Mouse (Mus musculus) layer of hippocampus, adult 9-11 months (tissue): ENCODE results near the gene Klf1.
"Not testable (repeated sequence)": the region's sequence is repeated elsewhere in the genome, so short reads cannot be mapped to it uniquely, and the experiment has no call there.

Experiments used
- DNase-seq: peaks from one replicate; pipeline ENCODE4 v3.0.0; 2022

The Klf1 gene

DNA sequence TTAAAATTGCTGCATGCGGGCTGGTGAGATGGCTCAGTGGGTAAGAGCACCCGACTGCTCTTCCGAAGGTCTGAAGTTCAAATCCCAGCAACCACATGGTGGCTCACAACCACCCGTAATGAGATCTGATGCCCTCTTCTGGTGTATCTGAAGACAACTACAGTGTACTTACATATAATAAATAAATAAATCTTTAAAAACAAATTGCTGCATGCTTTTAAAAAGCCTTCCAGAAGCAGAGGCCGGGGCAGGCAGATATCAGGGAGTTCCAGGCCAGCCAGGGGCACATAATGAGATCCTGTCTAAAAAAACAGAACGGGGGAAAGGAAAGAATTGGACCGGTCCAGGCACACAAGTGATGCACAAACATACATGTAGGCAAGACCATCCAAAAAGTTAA is 6.3 kb downstream of the Klf1 start:
- DNase-seq, result not testable (repeated sequence)

DNA sequence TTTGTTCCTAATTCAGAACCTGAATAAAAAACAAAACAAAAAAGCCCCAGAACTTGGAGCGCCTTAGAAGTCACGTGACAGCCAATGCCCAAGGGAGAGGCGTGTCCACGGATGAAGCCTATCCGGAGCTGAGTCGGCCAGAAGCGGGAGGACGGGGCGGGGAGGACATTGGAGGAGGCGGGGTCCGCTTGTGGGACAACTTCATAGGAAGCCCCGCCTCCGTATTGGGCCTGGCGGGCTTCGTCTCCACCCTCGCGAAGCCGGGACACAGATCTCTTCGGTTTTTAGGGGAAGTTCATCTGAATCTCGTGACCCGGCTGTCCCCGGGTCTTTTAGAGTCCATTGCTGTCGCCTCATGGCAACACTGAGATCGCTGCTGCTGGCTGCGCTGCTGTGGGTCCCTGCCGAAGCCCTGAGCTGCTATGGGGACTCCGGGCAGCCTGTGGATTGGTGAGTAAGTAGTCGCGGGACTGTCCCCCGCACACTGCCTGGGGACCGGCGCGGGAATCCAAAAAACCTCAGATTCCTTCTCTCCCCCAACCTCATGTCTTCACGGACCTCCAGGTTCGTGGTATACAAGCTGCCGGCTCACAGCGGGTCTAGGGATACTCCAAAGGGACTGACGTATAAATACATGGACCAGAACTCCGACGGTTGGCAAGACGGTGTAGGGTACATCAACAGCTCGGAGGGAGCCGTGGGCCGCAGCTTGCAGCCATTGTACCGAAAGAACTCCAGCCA is 6.9 kb downstream of the Klf1 start, which contains the start of gene Dnase2a:
Gene Dnase2a (plus strand): TSS at position 140 of the 741 bp plus-strand sequence.
- DNase-seq, result peak; percentile 95

DNA sequence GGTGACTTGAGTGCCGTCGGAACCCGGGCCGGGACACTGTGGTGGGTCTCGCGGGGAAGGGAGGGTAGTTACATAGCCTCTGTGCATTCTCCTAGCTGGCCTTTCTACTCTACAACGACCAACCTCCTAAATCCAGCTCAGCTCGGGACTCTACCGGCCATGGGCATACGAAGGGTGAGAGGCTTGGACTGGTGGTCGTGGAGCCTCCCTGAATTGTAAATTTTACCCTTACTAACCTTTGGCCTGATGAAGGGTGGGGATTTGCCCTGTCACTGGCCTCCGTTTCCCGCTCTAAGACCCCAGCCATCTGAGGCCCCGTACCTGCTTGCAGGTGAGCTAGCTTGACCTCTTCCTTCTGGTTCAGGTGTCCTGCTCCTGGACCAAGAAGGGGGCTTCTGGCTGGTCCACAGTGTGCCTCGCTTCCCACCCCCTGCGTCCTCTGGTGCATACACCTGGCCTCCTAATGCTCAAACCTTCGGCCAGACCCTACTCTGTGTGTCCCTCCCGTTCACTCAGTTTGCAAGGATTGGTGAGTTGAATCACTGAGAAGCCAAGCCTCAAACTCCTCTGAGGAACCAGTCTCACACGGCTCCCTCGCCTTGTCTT is 7.5 kb downstream of the Klf1 start:
- no peak for DNase-seq

DNA sequence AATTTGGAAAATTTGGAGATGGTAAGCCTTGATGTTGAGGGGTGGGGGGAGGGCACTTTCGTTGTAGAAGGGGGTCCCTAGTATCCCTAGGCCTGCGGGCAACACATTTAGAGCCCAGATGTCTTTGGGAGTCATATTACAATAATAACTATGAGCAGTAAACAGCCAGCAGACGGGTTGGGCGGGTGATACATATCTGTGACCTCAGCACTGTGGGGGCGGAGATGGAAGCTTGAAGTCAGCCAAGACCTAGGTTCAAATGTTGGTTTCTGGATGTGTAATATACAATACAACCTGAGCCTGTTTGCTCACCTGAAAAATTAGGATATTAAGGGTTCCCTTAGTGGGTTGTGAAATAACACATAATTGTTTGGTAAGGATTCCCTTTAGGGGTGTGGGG is 8.2 kb downstream of the Klf1 start:
- DNase-seq, result no peak

DNA sequence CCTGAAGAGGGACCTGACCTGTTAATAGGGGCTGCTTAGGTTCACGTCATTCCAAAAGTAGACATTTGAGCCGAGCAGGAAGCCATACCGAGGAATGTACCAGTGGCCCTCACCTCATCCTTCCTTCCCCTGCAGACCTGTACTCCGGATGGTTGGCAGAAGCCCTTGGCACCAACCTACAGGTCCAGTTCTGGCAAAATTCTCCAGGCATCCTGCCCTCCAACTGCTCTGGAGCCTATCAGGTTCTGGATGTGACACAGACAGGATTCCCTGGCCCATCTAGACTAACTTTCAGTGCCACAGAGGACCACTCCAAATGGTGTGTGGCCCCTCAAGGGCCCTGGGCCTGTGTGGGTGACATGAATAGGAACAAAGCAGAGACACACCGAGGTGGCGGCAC is 8.8 kb downstream of the Klf1 start:
- no peak for DNase-seq

DNA sequence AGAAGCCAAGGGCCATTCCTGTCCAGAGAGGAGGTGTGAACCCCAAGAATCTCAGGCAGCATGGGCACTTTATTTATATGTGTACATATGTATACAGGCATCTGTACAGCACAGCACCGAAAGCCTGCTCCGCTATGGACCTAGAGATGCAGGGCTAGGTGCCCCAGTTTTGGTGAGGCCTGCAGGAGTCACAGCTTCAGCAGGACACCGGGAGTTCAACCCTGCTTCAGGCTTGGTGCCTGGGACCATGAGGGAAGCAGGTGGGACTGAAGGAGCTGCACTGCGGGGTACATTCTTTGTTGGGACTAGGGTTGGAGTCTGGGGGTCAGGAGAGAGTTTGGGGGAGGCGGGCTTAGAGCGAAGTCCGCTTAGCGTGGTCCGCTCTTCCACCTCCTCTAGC is 10.1 kb downstream of the Klf1 start:
- DNase-seq, result no peak

DNA sequence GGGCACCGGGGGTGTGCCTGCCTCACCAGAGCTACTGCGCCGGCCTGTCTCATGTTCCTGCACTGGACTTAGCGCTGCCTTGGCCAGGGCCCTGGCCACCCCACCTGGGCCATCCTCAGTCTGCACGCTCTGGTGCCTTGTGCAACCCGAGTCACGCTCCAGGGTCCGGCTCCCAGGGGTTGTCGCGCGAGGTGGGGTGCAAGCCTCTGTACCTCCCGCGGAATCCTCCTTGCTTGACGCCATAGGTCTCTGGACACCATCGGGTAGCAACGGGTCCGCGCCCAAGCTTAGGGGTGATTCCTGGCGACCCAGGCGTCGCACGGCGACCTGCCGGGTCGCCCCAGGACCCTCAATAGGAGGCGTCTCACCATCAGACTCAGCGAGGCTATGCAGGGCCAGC is 10.7 kb downstream of the Klf1 start:
- no peak for DNase-seq

DNA sequence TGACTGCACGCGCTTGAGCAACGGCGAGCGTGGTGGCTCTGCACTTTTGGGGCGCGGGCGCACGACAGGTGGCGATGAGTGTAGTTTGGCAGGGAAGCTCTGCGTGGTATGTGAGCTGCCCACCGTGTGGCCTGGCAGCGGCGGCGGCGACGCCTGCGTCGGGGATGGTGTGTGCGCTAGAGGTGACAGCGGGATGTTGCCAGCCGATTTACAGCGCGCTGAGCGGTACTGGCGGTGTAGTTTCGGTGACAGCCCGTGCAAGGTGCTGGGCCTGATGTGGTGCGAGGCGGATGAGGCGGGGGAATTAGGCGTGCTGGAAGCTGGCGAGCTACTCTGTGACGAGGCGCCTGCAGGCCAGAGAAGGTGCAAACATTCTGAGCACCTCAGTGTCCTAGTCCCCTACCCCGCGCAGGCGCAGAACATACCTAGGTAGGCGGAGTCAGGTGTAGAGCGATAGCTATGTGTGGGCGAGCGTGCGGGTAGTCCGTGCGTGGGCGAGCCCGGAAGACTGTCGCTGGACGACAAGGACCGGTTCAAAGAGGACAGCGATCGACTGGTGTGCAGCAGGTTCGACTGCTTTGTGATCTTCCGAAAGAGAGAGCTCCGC is 11.3 kb downstream of the Klf1 start:
- DNase-seq, result peak; percentile 72

DNA sequence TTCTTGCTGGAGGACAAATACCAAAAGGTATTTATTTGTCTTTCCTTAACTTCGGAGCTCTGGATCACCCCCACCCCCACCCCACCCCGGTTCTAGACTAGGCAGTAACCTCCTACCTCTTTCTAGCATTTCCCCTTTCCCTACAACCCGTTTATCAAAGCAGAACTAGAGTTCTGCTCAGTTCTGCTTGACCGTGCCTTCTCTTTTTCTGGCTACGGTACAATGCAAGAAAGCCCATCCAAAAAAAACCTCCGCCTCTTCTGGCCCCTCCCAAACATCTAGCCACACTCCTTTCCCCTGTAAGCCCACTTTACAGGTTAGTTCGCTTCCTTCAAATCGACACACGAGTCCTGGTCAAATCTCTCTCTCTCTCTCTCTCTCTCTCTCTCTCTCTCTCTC is 11.8 kb downstream of the Klf1 start:
- DNase-seq, result no peak

DNA sequence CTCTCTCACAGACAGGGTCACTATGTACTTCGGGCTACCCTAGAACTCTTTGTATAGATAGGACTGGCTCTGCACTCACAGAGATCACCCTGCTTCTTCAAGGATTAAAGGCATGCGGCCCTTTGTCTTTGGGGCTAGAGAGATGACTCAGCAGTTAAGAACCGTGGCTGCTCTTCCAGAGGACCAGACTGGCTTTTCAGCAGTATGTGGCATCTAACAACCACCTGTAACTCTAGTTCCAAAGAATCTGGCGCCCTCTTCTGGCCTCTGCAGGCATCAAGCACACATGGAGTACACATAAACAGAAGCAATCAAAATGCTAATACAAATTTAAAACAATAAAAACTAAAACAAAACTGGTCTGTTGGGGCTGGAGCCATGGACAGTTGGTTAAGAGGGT is 12.2 kb downstream of the Klf1 start:
- no peak for DNase-seq

DNA sequence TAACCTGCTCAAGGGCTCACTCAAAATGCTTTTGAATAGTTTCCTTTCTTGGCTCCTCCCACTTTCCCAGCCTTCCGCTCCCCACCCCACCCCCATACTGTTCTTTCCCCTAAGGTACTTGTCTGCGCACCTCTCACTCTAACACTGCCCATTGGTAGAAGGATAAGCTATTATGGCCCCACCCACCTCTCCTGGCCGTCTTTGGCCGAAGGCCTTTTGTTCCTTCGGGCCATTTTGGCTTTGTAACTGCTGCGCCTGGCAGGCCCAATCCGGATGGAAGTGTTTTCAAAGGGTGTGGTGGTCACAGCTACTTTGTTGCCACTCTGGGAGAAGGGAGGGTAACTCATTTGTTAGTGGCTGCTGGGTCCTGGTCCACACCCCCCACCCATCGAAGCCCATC is 13.5 kb downstream of the Klf1 start:
- DNase-seq, result no peak

DNA sequence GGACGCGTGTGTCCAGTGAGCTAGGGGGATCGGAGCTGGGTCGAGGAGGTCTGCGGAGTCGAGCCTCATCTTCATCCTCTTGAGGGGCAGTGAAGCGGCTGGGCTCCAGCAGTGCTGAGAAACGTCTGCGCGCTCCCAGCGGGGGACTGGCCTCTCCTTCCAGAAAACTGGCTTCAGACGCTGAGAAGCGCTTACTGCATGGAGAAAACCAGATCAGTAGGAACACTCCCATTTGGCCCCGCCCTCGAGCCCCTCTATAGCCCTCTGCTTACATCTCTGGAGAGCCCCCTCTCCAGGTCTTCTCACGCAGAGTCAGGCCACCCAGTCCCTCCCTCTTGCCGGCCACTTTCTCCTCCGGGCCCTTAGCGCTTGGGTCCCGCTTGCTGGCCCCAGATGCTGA is 16.1 kb downstream of the Klf1 start:
- DNase-seq, result no peak

DNA sequence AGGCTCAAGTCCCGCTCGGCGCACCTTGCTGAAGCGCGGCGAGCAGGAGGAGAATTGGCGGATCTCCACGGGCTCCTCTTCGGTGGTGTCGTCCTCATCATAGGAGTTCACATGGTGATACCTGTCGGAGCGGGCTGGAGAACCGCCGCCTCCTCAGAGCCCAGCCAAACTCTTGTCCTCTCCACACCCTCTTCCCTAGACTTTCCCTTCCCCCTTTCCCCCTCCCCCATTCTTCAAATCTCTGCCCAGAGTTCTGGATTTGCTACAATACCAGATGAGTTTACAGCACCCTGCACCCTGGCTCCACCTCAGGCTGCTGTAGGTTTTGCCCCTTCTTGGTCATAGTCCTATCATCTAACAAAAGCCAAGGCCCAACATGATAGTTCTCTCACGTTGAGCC is 16.9 kb downstream of the Klf1 start:
- DNase-seq, result no peak

DNA sequence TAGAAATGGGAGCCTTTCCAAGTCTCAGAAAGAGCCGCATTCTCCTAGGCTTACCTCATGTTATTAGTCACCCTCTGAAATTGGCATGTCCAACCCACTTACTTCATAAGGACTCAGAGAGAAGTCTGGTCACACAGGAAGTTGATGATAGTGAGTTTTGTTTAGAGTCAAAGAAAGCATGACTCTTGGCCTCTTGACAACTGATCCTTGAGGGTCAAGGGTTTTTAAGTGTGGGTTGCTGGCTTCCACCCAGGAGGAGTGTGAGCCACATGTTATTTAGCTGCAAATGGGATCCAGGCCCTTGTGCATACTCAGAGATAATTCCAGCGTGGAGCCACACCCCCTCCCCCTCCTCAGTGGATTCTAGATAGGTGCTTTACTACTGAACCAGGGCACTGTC is 19.9 kb downstream of the Klf1 start:
- no peak for DNase-seq

DNA sequence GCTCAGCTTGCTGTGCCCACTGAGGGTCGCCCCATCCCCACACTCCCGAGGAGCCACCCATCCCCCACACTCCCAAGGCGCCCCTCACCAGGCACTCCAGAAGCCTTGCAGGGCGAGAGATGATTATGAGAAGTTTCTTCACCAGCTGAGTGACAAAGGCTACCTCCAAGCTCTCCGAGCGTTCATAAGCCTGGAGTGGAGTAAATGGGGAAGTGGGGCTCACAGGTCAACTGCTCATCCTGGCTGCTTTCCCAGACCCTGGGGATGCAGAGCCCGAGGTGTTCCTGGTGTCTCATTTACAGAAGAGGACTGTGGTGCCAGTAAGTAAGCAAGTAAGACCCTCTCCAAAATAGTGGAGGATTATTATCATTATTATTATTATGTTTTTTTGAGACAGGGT is 23.8 kb downstream of the Klf1 start:
- DNase-seq, result no peak

DNA sequence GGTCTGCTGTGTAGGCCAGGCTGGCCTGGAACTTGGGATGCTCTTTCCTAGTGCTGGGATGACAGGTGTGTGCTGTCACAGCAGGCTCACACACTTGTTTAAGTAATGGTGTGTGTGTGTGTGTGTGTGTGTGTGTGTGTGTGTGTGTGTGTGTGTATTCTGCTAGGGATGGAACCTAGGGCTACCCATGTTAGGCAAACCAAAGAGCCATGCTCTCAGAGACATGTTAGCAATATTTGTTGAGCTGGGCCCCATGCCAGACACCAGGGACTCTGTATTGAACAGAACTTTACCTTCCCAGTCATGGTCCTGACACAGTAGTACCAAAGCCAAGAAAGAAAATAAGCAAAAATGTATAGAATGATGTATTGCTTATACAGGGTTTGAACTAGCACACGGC is 25.8 kb downstream of the Klf1 start:
- DNase-seq, result no peak

DNA sequence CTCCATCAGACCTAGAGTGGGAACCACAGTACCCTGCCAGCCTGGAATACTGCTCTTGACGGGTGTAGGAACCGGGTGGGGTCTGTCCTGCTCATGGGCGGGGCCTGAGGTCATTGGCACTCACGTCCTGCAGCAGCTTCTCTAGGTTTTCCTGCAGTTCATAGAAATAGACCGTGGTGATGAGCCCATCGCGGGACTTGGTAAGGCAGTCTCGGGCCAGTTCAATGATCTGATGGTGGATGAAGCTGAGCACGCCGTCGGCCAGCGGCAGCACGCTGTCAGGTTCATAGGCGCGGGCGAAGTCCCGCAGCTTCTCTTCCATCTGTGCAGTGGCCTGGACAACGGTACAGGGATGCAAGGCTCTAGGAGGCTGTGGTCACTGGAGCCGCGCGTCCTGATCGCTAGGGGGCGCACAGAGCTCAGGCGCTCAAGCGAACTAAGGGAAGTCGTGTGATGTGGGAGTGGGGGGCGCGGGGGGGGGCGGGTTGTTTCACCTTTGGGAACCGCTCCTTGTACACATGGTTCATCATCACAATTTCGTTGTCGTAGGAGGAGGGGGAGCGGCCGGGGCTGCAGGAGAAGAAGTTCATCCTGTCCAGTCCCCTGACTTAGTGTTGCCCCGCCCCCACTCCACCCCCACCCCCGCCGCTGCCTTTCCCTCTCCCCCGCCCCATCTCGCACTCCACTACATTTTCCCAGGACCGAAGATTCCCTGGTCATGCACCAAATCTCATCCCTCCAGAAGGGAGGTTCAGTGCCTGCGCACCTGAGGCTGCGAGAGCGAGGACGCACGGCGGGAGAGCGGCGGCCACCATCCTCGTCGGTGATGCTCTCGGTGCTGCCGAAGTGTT is 27.0 kb downstream of the Klf1 start:
- DNase-seq, result peak; percentile 53

DNA sequence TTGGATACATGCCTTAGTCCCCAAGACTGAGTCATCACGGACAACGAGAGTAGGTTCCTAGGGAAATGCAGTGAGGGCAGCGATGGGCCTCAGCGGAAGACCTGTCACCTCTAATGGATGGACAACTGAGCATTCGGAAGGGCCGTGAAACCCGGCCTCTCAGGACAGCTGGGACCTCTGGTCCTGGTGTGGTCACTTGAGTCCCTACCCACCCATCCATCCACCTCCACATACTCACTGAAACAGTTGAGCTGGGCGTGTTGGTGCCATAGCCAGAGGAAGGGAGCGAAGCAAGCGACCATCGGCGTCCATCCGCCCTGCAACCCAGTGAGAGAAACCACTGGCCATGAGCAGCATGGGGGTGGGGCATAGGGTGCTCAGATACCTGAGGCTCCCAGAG is 28.9 kb downstream of the Klf1 start:
- no peak for DNase-seq

DNA sequence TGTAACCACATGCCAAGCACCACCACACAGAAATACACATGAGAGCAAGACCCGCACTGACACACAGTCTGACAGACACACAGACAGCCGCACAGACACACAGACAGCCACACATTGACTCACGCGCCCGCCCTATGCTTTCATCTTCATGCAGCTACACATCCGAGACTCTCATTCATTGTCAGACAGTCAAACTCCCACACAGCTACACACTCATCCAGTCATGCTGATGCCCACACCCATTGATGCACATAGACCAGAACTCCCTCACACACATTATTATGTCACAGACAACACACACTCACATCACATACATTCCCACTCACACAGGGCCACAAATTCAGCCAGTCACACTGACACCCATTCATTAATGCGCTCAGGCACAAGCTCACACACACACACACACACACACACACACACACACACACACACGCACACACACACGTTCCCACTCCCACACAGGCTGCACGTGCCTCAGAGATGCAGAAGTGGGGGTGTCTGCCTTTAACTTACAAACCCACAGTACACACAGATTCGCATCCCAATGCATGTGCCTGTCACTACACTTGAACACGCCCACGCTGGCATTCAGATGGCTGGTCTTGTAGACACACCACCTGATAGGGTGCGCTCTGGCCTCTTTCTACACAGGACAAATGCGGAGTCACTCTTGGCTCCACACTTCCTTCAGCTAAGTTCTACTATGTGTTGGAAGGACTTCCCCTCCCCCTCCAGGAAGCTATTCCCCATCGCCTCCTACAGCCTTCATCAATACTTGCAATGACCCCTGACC is 32.2 kb downstream of the Klf1 start:
- peak; percentile 45 for DNase-seq

DNA sequence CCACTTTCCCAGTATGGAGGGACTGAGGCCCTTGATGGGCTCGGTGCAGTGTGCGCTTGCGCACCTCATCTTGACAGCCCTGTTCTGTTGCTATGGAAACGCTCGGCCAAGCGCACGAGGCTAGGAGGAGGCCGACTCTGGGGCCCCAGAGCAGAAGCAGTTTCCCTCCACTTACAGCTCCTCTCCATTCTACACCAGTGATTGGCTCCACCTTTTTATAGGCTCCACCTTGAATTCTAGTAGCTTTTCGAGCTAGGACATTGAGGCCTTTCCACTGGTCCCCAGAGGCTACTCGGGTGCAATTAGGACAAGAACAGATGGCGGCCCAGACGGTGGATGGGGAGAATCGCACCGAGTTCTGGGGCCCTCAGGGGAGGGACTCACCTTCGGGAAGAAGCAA is 33.1 kb downstream of the Klf1 start:
- peak; percentile 61 for DNase-seq

DNA sequence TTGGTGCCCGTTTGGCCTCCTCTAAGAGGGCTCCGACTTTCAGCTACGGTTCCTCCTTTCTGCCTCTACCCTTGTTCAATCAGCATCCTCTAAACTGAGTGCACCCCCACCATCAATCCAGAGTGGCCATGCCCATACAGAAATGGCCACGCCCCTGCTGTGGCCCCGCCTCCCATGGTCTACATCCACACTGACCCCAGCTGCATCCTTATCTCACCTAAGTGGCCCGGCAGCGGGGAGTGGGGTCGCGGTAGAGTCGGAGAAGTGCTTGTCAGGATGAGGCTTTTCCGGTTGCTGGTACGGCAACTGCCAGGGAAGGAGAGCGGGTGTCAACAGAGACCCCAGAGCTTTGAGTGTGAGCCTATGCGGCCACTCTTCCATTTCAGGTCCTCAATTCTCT is 33.8 kb downstream of the Klf1 start:
- DNase-seq, result no peak

DNA sequence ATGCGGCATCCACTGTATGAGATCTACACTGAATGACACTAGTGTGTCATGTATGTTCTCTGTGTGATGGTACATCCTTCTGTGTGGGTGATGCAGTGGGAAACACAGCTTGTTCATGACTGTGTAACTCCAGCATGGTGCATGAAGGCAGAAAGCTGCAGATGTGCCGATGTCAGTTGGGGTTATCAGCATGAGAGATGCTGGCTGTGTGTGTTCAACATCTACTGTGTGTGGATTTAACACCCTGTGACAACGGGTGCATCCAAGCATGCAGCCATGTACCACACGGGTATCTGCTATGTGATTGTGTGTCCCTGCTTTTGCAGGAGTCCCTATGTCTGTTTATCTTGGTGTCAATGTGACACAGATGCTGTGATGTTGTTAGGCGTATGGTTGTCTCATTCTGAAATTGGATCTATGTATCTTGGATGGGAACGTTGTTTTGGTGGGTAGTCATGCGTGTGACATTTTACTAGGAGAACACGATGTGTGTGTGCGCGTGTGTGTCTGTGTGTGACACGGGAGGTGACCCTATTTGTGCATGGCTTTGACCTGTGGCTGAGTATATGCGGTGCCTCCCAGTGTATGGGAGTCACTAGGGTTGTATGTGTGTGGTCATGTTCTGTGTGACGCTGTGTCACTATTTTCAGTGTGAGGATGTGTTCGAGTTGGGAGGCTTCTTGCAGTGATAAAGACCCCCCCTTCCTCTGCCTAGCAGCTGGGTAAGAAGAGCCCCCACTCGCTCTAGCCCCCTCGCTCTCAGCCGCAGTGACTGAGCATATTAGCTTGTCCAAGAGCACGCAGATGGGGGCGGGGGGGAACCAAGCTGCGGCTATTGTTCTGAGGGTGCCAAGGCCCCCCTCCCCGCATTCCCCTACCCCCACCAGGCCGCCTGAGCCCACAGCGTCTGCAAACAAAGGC is 34.6 kb downstream of the Klf1 start:
- DNase-seq, result no peak
